Mouse (Mus musculus) left cerebral cortex, adult 9 months (tissue): ENCODE measurements around the gene Adam15.

Source experiments
- DNase-seq, 2 experiments: peaks; one replicate each; pipeline ENCODE4 v3.0.0; 2022; ENCODE audit warnings: low spot score in 2 of 2

Adam15 gene

GRCm38 (mm10) chr3:89300071-89300470, 49.7 kb downstream of the Adam15 start:
- DNase-seq: no peak

GRCm38 (mm10) chr3:89299499-89299898, 50.3 kb downstream of the Adam15 start:
- no peak for DNase-seq

- no peak for DNase-seq
Observed at GRCm38 (mm10) chr3:89298908-89299307, 50.9 kb downstream of the Adam15 start.

GRCm38 (mm10) chr3:89296761-89297396, 52.9 kb downstream of the Adam15 start:
- no peak for DNase-seq

GRCm38 (mm10) chr3:89295685-89296230, 54.0 kb downstream of the Adam15 start:
- no peak for DNase-seq

- no peak for DNase-seq
Observed at GRCm38 (mm10) chr3:89294195-89294594, 55.6 kb downstream of the Adam15 start.

GRCm38 (mm10) chr3:89293247-89293918, 56.4 kb downstream of the Adam15 start:
- DNase-seq: no peak

- no peak for DNase-seq
Observed at GRCm38 (mm10) chr3:89292303-89292702, 57.5 kb downstream of the Adam15 start.

- DNase-seq: no peak
Observed at GRCm38 (mm10) chr3:89291874-89292273, 57.9 kb downstream of the Adam15 start.
